Mouse (Mus musculus): ENCODE measurements around the gene Npas3.

- no peak for TF ChIP-seq CTCF (IDR thresholded peaks at IDR 0.05; ENCODE audit: borderline replicate concordance, control insufficient read depth, extremely low read depth, insufficient read depth, low read length, poor library complexity)
- no peak for TF ChIP-seq POLR2A (IDR thresholded peaks at IDR 0.05; ENCODE audit: control insufficient read depth, extremely low read depth, insufficient read depth, low read length, poor library complexity)
Measured at GRCm38 (mm10) chr12:53764143-53764542, 515.7 kb downstream of the Npas3 start.
